In genomic region chr1:133252801-133253531, GRCm38 (mm10) we compare ENCODE assay signal across 10 mouse cellular contexts. TPM values are rescaled to one million over a fixed set of nuclear protein-coding genes. Genes with fewer than 3 reads are reported as not detected.
A peak's percentile ranks its signal among the peaks of the same experiment; 100 is the strongest.
DNase-seq lines count a peak whose midpoint lies in the region; ATAC-seq lines count a peak whose summit lies in the region.
"Had no signal": no experiment of that assay in that cellular context is flagged by ENCODE, and none has a peak within 500 bp of the region (broad histone marks: within the 10 kb centered on the region; RNA-seq: fewer than 3 reads in every experiment).

No protein-coding gene starts in this region.

- DNase-seq in forebrain, embryonic 10.5 days (ENCODE audit: extremely low spot score, low spot score) = no peak
- no peak for DNase-seq in kidney, postnatal 25 days
- DNase-seq in embryo, embryonic 10.5 days (ENCODE audit: low spot score) = no peak
- DNase-seq: embryo, embryonic 11 days had no signal

- peak overlapping the region; percentile 56 for H3K27ac ChIP-seq in forebrain, embryonic 10.5 days
- H3K27ac ChIP-seq in forebrain, embryonic 15.5 days (replicated peaks) = no peak overlapping the region
- H3K27ac ChIP-seq in kidney, embryonic 14.5 days (ENCODE audit: low read depth, low read length) = peak overlapping the region; percentile 1; the same call in 1 of the 2 replicates
- H3K27ac ChIP-seq in intestine, embryonic 15.5 days = peak overlapping the region; percentile 93
- peak overlapping the region; percentile 91 for H3K27ac ChIP-seq in stomach, embryonic 14.5 days (ENCODE audit: low read length)

- ATAC-seq in forebrain, embryonic 15.5 days (replicated peaks) = no peak
- no peak for ATAC-seq in kidney, embryonic 14.5 days (ENCODE audit: low FRiP score, low TSS enrichment)
- no peak for ATAC-seq in intestine, embryonic 15.5 days
- ATAC-seq in stomach, embryonic 14.5 days (ENCODE audit: insufficient number of reproducible peaks, insufficient read depth, low FRiP score, low read depth) = no peak; the same call in 1 of the 2 replicates
- ATAC-seq in megakaryocyte-erythroid progenitor cell, adult 5-6 weeks (replicated peaks; ENCODE audit: low FRiP score, low TSS enrichment, poor library complexity, severe bottlenecking) = no peak

- WGBS in forebrain, embryonic 10.5 days = 51% methylated on average over 10 of the region's 10 CpGs
- WGBS in forebrain, embryonic 15.5 days = 55% methylated on average over 10 of the region's 10 CpGs
- 60% methylated on average over 10 of the region's 10 CpGs for WGBS in kidney, embryonic 14.5 days
- 46% methylated on average over 10 of the region's 10 CpGs for WGBS in intestine, embryonic 15.5 days
- WGBS in stomach, embryonic 14.5 days = 46% methylated on average over 10 of the region's 10 CpGs

- no peaks in the 10 kb centered on the region for H3K9me3 ChIP-seq in forebrain, embryonic 10.5 days
- H3K9me3 ChIP-seq in forebrain, embryonic 15.5 days = no peaks in the 10 kb centered on the region
- no peaks in the 10 kb centered on the region for H3K9me3 ChIP-seq in kidney, embryonic 14.5 days (ENCODE audit: control insufficient read depth, low read length)
- H3K9me3 ChIP-seq in intestine, embryonic 15.5 days = no peaks in the 10 kb centered on the region
- H3K9me3 ChIP-seq in stomach, embryonic 14.5 days (ENCODE audit: control insufficient read depth, low read depth, low read length) = no peaks in the 10 kb centered on the region

- H3K4me2 ChIP-seq in forebrain, embryonic 15.5 days (replicated peaks) = no peak overlapping the region
- no peak overlapping the region for H3K4me2 ChIP-seq in kidney, embryonic 14.5 days (replicated peaks; ENCODE audit: low read depth, low read length)
- peak overlapping the region; percentile 24; the same call in 1 of the 2 replicates for H3K4me2 ChIP-seq in intestine, embryonic 15.5 days (replicated peaks)
- no peak overlapping the region for H3K4me2 ChIP-seq in stomach, embryonic 14.5 days (replicated peaks; ENCODE audit: low read depth, low read length)

- no peak overlapping the region for H3K9ac ChIP-seq in forebrain, embryonic 15.5 days (replicated peaks)
- H3K9ac ChIP-seq in kidney, embryonic 14.5 days (ENCODE audit: low read depth, low read length) = no peak overlapping the region
- no peak overlapping the region for H3K9ac ChIP-seq in intestine, embryonic 15.5 days
- H3K9ac ChIP-seq in stomach, embryonic 14.5 days (replicated peaks; ENCODE audit: low read depth, low read length) = no peak overlapping the region

- H3K36me3 ChIP-seq in forebrain, embryonic 10.5 days (replicated peaks) = peaks cover 5% of the 10 kb centered on the region; the same call in 1 of the 2 replicates
- no peaks in the 10 kb centered on the region for H3K36me3 ChIP-seq in forebrain, embryonic 15.5 days
- no peaks in the 10 kb centered on the region for H3K36me3 ChIP-seq in kidney, embryonic 14.5 days (ENCODE audit: control insufficient read depth, insufficient read depth, low read length)
- no peaks in the 10 kb centered on the region for H3K36me3 ChIP-seq in intestine, embryonic 15.5 days
- peaks cover 3% of the 10 kb centered on the region; the same call in 1 of the 2 replicates for H3K36me3 ChIP-seq in stomach, embryonic 14.5 days (ENCODE audit: control insufficient read depth, insufficient read depth, low read length)

- H3K4me3 ChIP-seq in forebrain, embryonic 10.5 days = no peak overlapping the region
- no peak overlapping the region for H3K4me3 ChIP-seq in forebrain, embryonic 15.5 days
- no peak overlapping the region for H3K4me3 ChIP-seq in kidney, embryonic 14.5 days (ENCODE audit: low read length)
- H3K4me3 ChIP-seq in intestine, embryonic 15.5 days (replicated peaks) = no peak overlapping the region
- no peak overlapping the region for H3K4me3 ChIP-seq in stomach, embryonic 14.5 days (ENCODE audit: low read depth, low read length)

- H3K4me1 ChIP-seq in forebrain, embryonic 10.5 days = peaks cover 73% of the 10 kb centered on the region
- peaks cover 25% of the 10 kb centered on the region for H3K4me1 ChIP-seq in forebrain, embryonic 15.5 days
- H3K4me1 ChIP-seq in kidney, embryonic 14.5 days (ENCODE audit: control insufficient read depth, insufficient read depth, low read length) = peaks cover 49% of the 10 kb centered on the region
- H3K4me1 ChIP-seq in intestine, embryonic 15.5 days (replicated peaks) = peaks cover 74% of the 10 kb centered on the region
- peaks cover 67% of the 10 kb centered on the region for H3K4me1 ChIP-seq in stomach, embryonic 14.5 days (ENCODE audit: control insufficient read depth, insufficient read depth, low read length)

- H3K27me3 ChIP-seq in forebrain, embryonic 10.5 days (ENCODE audit: poor library complexity, severe bottlenecking) = peaks cover 9% of the 10 kb centered on the region
- H3K27me3 ChIP-seq in forebrain, embryonic 15.5 days = no peaks in the 10 kb centered on the region
- no peaks in the 10 kb centered on the region; the same call in 1 of the 2 replicates for H3K27me3 ChIP-seq in kidney, embryonic 14.5 days (ENCODE audit: control insufficient read depth, insufficient read depth, low read length)
- H3K27me3 ChIP-seq in intestine, embryonic 15.5 days (replicated peaks) = no peaks in the 10 kb centered on the region
- H3K27me3 ChIP-seq in stomach, embryonic 14.5 days (ENCODE audit: control insufficient read depth, insufficient read depth, low read length) = no peaks in the 10 kb centered on the region

RNA-seq across cellular contexts. Expression of gene Golt1a, which starts 56.6 kb away (rescaled TPM):
- not detected in 2 replicates for polyA plus RNA-seq in forebrain, embryonic 10.5 days (2016; fragmentation: Nextera tagmentation; extraction: Ambion mirVana)
- polyA plus RNA-seq in forebrain, embryonic 15.5 days (2015; fragmentation: Nextera tagmentation; extraction: Ambion mirVana) = 0.32 TPM in 1 of 2 replicates, not detected in the other
- 2.6 and 6.1 TPM in 2 replicates for polyA plus RNA-seq in kidney, embryonic 14.5 days (2014; fragmentation: Nextera tagmentation; extraction: Ambion mirVana)
- polyA plus RNA-seq in intestine, embryonic 15.5 days (2015; fragmentation: Nextera tagmentation; extraction: Ambion mirVana) = 18.2 and 23.8 TPM in 2 replicates
- 1.5 and 2.8 TPM in 2 replicates for polyA plus RNA-seq in stomach, embryonic 14.5 days (2014; fragmentation: Nextera tagmentation; extraction: Ambion mirVana)
- not detected in 2 replicates for total RNA-seq in megakaryocyte-erythroid progenitor cell, adult 5-6 weeks (2014; fragmentation: Nextera tagmentation)
- not detected in 2 replicates for total RNA-seq in megakaryocyte-erythroid progenitor cell, adult 5-6 weeks (2017)
- polyA plus RNA-seq: brain, embryonic 14.5 days had no signal
